Mouse (Mus musculus) liver, postnatal 0 days (tissue): Measurements from ENCODE around the gene Emc10.

Source experiments
- CTCF ChIP-seq: sonication (generic); IDR thresholded peaks from 2 replicates; pipeline ENCODE4 v1.5.1; 2016; ENCODE audit warnings: antibody characterized with exemption, low read depth
- EP300 ChIP-seq: IDR thresholded peaks from 2 replicates; pipeline ENCODE4 v1.6.1; 2016; ENCODE audit warnings: antibody characterized with exemption, low read depth, mild to moderate bottlenecking

- TF ChIP-seq CTCF (no peak), EP300 (no peak)
Measured at GRCm38 (mm10) chr7:44468644-44469285, 27.6 kb downstream of the Emc10 start.
